Comparison of ENCODE assay signal across 8 mouse cellular contexts in genomic region chr10:85591986-85592385, GRCm38 (mm10).
DNase-seq lines count a peak whose midpoint lies in the region.

No protein-coding gene starts in this region.

- DNase-seq in cerebellum, postnatal 10 days, result peak; percentile 79 to 81
- DNase-seq in cerebellum, adult 11 months, result no peak
- peak; percentile 54 for DNase-seq in right cerebral cortex, postnatal 4 days
- DNase-seq in right cerebral cortex, postnatal 25 days, result no peak
- peak; percentile 36 for DNase-seq in lung, postnatal 36 days
- no peak for DNase-seq in layer of hippocampus, postnatal 36 days
- no peak for DNase-seq in thymus, postnatal 36 days
- no peak for DNase-seq in kidney, postnatal 14 days

Comparison
In these comparisons a context has a peak if more than half of its experiments do, and no peak if none do; other contexts are left out.
1. DNase-seq: peak in cerebellum, postnatal 10 days (2 of 2), right cerebral cortex, postnatal 4 days (single experiment) and lung, postnatal 36 days (single experiment); none in cerebellum, adult 11 months (single experiment), right cerebral cortex, postnatal 25 days (single experiment), layer of hippocampus, postnatal 36 days (0 of 2), thymus, postnatal 36 days (0 of 2) and kidney, postnatal 14 days (single experiment).